Mouse (Mus musculus) B cell, adult 2 months (primary cell): ENCODE measurements at regions not wholly inside any gene's neighbourhood (a gene's known extent, or its start where the extent isn't known, plus 50 kb on each side); places are given as distances from the start of the nearest gene placed in this dataset.
"Not testable (repeated sequence)": the region's sequence is repeated elsewhere in the genome, so short reads cannot be mapped to it uniquely, and the experiment has no call there.

Experiments
- DNase-seq, 2 experiments: peaks; one replicate each; pipeline ENCODE4 v3.0.0; 2022

DNA sequence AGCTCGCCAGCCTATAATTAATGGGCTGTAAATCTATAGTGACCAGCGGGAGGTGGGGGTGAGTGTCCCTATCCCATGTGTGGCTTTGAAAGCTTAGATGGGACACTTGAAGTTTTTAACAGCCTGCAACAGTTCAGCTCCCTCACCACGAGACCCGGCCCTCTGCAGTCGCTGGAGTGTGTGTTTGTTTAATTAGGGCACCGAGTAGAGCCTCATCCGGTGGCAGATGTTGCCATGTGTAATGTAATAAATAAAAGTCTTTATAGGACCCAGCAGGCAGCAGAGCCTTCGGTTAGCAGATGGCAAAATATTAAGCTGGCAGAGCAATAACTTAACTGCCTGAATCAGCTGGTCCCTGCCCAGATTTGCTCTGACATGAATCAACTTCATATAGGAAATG, 177.1 kb downstream of the Nucb2 start:
- no peak for DNase-seq

DNA sequence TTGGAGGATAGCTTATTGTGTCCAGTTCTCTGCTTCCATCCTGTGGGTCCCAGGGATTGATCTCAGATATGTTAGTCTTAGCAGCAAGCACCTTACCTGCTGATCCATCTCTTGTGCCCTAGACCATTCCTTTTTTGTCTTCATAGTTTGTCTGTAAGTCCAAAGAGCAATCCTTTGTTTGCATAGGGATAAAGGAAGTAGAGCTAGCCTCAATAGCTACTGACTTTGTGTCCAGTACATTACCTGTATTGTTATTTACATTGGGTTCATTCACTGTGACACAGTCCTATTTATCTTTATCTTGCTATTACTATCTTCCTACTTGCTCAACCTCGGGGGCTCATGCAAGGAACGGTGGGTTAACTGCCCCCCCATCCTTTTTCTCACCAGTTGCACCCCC, 196.2 kb downstream of the Nucb2 start:
- DNase-seq: no peak

DNA sequence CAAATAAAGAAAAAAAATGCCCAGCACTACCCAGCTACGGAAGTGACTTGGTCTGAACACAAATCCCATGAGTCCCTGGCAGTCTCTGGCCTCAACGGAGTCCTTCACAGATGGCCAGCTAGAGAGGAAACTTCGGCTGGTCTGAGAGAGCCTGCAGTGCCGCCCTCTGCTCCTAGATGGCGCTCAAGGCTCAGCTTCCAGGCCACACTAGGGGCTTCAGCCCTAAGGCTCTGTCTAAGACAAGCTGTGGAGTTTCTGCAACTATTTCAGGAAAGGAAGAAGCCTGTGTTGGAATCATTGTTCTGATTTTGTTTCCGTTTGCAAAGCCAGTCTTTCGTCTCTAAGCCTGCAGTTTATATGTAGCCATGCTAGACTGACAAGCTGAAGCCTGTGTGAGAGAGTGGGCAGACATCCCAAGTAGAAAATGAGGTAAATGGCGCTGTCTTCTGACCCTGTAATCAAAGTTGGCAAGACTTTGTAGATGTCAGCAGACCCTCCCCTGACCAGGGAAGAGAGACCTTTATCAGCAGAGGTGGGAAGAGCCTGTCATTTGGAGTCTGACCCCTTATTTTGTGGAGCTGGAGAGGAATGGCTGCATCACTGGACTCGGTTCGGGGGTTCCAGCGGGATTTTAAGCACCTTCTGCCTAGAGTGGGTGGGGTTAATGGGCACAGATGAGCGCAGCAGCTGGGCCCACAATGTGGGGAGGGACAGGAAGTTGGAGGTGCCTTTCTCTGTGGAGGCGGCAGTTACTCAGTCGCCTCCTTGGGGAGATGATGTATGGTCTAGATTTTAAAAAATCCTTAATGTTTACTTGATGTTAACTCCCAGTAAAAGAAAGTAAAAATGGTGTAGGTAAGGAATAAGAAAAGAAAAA, 197.5 kb downstream of the Nucb2 start:
- DNase-seq: peak; percentile 85 to 86

DNA sequence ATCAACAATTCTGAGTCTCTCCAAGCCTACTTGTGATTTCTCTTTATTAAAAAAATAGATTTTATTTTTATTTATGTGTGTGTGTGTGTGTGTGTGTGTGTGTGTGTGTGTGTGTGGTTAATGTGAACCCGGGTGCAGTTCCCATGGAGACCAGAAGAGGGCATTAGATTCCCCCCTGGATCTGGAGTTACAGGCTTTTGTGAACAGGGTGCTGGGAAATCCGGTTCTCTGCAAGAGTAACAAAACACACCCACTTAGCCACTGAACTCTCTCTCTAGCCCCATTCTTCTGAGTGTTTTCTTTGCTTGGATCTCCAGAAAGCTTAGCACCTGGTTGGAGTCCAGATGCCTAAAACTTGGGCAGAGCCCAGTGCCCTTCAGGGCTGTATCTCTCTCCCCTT, 198.4 kb downstream of the Nucb2 start:
- DNase-seq: peak; percentile 4 to 7

GRCm38 (mm10) chr7:116711541-116711940, 207.4 kb downstream of the Nucb2 start:
- no peak for DNase-seq

DNA sequence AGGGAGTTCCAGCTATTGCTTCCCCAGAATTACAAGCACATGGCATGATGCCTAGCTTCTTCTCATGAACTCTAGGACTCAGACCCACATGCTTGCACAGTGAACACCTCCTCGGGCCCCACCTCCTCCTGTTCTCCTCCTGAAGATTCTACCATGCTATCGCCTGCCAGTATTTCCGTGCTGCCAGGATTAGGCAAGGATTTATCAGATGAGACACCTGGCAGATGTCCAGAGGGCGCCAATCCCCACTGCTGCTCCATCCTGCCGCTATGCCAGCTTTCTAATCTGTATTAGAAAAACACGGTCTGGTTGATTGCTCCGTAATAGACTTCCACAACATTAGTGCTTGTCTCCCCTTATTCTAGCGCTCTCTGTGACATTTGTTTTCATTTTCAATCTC, 209.0 kb downstream of the Nucb2 start:
- DNase-seq: no peak

GRCm38 (mm10) chr7:116715234-116716046, 211.3 kb downstream of the Nucb2 start:
- peak; percentile 15 to 32 for DNase-seq

DNA sequence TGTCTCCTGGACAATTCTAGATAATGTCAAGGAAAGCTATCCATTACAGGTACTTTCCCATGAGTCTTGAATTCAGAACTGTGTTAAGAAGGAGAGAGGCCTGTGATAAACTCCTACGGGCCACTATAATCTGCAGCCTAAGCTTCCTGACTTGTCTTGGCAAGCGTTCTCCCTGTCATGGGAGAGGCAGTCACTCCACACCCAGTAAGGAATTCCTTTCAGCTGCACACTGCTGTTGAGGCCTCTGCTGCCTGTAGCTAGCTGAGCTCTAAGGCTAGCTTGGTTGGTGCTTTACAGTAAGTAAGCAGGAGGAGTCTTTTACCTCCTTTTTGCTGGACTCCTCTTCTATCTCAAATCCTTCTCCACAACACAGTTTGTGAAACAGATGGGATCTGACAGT, 224.2 kb downstream of the Nucb2 start:
- DNase-seq: no peak

GRCm38 (mm10) chr7:116729795-116730194, 225.6 kb downstream of the Nucb2 start:
- DNase-seq: no peak

DNA sequence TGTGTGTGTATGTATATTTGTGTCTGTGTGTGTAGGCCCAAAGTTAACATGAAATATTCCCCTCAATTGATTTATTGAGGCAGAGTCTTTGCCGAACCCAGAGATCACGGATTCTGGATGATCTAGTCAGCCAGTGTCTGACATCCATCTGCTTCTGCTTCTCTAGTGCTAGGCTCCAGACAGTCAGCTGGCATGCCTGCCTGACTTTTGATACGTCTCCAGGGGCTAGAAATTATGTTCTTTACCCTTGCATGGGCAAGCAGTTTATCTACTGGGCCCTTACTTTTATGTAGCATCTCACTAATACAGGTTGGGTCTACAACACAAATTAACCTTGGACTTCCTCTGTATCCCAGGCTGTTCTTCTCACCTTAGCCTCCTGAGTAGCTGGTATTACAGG, 231.5 kb downstream of the Nucb2 start:
- no peak for DNase-seq

DNA sequence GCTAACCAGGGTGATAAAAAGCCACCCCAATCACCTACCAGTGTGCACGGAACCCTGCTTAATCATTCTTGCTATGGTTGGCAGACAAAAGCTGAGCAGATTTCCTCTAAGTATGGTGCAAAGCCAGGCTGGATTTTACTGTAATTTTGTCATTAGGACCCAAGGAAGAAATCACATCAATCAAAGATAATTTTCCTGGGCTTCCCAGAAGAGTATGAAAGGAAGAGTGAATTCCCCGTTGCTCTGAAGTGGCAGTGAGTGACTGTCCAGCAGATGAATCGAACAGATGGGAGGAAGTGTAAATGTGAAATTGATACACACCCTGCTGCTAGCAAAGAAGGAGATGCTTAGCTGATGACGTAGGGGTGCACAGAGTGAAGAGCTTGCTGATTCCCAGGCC, 232.2 kb downstream of the Nucb2 start:
- DNase-seq: no peak

GRCm38 (mm10) chr7:116738009-116738408, 233.8 kb downstream of the Nucb2 start:
- DNase-seq: no peak

- no peak for DNase-seq
These were observed 250.4 kb downstream of the Nucb2 start for GRCm38 (mm10) chr7:116754556-116754955.

DNA sequence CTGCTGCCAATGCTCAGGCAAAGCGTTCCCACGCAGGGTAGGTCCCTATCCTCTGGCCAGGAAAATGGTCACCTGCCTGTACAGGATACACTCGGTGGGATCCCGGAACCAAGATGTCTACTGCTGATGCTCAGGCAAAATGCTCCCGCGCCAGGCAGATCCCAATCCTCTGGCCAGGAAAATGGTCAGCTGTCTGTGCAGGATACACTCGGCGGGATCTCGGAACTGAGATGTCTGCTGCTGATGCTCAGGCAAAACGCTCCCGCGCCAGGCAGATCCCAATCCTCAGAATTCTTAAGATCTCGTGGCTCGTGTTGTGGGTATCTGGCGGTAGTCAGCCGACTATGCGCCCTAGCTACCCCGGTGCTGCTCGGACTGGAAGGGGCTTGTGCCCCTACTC, 288.0 kb downstream of the Nucb2 start:
- DNase-seq: not testable (repeated sequence)

DNA sequence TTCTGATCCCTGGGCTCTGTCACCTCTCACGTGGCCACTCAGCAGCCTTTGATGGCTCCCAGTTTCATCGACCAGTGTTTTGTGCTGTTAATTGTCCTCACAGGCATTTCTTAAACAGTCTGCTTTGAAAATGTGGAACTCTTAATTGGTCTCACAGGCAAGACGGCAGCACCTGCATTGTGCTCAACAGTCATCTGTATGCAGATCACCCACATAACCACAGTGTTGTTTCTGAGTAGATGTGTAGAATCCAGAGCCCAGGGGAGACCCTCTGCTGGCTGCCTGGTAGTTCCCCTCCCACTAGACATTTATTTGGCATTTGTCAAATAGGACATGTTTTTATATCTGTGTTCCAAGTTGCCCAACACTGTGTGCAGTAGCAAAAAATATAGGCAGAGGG, 304.3 kb downstream of the Nucb2 start:
- no peak for DNase-seq

DNA sequence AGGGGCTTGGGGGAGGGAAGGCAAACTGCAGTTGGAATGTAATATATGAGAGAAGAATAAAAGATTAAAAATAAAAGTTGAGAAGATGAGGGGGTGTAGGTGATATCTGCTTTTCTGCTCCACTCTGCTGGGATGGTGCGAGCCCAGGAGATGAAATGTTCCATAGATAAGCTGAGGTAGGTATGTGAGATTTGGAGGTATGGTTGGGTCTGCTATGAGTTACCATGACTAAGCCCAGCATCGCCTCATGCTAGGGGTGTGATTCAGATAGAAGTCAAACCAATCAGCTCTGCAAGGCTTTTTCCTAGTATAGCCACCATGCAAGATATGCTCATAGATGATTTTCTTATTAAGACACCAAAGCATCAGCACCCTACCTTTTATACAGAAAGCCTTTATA, 312.3 kb downstream of the Nucb2 start:
- no peak for DNase-seq

DNA sequence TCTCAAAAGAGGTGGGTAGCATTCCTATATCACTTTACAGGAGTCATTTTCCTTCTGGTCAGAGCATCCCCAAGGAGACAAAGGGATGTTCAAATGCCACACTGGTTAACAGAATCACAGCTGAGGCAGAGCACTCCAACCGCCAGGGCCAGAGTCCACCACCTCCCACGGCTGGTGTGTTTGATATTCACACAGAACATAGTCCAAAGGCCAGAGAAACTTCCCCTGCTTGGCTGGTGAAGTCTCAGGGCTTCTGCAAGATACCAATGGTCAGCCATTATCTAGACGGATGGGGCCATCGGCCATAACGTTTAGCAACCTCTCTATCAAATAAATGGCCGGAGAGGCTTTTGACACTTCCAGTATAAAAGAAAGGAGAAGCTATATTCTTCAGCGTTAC, 313.8 kb downstream of the Nucb2 start:
- DNase-seq: no peak

DNA sequence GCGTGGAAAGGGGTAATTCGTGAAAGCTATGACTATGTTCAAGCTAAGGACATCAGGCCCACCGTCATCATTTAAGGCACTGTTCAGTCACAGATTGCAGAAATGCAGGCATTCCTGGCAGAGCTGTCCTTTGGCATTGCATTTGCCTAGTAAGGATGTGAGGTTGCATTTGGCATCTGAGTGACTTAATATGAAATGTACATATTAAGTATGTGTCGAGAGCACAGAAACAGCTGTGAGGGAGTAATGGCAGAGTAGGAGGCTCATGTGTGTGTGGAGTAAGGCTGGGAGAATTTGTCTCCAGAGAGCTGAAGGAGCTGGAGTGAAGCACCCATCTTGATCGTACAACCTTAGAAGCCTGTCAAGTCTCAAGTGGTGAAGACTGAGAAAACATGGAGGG, 316.4 kb downstream of the Nucb2 start:
- no peak for DNase-seq

DNA sequence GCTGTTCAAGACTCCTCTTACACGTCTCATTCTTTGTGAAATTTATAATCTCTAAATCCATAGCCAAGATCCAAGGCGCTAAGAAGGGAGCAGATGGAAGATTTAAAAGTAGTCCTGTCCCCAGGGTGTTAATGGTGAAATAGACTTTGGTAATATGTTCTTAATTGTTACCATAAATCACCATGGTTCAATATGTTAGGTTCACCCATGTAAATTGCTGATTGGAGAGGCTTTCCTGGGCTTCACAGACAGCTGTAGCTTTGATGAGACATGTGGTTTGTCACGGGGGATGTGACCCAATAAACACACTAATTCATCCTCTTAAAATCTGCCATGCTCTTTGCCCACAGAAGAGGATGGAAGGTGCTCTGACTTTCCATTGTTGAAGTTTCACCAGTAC, 338.7 kb downstream of the Nucb2 start:
- DNase-seq: peak; percentile 23 to 26

DNA sequence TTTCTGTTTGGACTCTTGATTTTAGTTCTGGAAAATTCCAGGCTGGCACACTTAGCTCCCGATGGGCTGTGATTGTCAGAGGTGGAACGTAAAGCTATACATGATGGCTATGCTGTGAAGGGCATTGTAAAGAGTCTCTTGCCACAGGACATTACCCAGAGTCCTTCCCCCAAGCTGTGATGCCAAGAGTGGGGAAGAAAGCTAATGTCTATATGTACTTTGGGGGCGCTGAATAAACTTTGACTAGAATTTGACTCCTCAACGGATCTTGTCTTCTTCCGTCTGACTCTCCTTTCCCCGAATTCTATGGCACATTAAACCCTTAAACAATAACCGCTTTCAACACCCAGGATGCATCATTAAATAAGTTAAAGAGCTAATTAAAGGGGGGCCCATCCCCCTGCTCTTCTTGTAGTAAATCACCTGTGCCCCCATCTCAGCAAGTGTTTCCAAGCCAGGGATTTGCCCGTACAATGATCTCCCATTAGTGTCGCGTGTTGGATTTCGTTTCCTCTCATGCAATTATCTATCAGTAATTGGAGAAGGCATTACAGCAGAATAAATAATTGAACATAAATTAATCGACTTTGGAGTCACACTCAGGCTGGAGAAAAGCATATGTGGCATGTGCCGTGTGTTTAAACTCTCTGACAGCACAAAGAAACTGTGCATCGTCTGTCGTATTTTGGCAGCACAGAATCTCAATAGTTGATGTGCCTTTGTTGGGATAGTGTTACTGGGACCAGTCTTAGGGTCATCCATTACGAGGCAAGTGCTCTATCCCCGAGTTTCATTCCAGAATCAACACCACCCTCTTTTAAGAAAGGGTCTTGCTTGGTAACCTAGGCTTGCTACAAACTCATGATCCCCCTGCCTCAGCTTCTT, 343.9 kb downstream of the Nucb2 start:
- no peak for DNase-seq

DNA sequence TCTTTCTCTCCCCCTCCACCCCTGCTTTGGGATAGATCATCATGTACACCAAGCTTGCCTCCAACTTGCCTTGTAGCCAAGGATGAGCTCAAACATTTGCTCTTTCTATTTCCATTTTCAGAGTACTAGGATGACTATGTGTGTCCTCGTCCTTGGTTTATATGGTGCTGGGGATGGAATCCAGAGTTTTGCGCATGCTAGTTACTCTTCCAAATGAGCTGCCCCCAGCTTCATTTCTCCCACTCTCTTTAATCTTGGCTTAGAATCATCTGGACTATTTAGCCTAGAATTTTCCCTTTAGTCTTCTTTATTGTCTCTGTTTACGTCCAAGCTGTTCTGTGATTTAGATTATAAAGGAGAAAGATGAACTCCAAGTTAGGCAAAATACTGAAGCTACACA, 349.2 kb downstream of the Nucb2 start:
- DNase-seq: no peak

DNA sequence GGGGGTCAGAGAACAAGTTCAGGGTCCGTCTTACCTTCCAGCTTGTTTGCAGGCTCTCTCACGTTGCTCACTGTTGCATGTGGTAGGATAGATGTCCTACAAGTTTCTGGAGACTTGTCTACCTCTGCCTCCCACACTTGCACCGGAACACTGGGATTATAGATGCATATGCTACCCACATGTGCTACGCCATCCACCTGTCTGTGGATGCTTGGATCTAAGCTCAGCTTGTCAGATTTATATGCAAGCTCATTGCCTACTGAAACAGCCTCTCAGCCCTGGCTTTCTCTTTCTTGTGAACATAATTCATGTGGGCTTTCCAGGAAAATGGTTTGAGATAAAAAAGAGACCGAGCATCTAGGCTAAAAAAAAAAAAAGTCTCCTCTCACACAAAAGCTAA, 353.0 kb downstream of the Nucb2 start:
- no peak for DNase-seq

GRCm38 (mm10) chr7:116857744-116858143, 353.6 kb downstream of the Nucb2 start:
- no peak for DNase-seq
